Mouse (Mus musculus) mature B cell (primary cell): ENCODE data around the gene Gm21746.
"Not testable (repeated sequence)": the region's sequence is repeated elsewhere in the genome, so short reads cannot be mapped to it uniquely, and the experiment has no call there.

ENCODE experiments used
- in situ Hi-C: fragments of 300-500 bp; cut with MboI; formaldehyde crosslinking; loops from 2 replicates; pipeline ENCODE4 v1.14.3; 2019

Gm21746 gene

DNA sequence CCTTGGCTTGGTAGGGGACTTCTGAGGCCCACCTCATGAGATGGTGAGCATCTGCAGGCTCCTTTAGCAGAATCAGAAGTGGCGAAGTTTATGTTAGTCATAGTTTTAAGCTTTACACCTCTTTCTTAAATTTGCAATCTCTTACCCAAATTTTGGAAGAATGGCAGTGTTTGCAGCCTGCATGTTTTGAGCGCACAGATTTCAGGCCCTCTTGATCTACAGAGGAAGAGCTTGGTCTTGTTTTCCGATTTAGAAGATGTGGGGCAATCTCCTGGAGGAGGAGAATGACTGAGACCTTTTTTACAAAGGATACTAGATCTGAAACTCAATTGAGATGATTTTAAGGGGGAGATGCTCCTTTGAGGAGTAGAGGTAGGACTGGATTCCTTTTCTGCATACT is at the start of gene Gm21746:
Gm21746 (minus strand) TSS at position 101 of the 400 bp plus-strand sequence.
- in situ Hi-C loops = not testable (repeated sequence)

- in situ Hi-C loops = not testable (repeated sequence)
Observed at GRCm38 (mm10) chrY:6266798-6267197, 29.0 kb upstream of the Gm21746 start, which contains the start of gene Gm20873. Gene Gm20873 (plus strand): TSS chrY:6267098.
